8 mouse cellular contexts compared by ENCODE assay signal in genomic region chr13:101768630-101768991, GRCm38 (mm10). TPM values are rescaled to one million over a fixed set of nuclear protein-coding genes. Genes with fewer than 3 reads are reported as not detected.
DNase-seq lines count a peak whose midpoint lies in the region; ATAC-seq and TF ChIP-seq lines count a peak whose summit lies in the region.

No protein-coding gene starts in this region.

- peaks cover 25% of the 10 kb centered on the region for H3K4me1 ChIP-seq in heart, embryonic 12.5 days (replicated peaks)
- peaks cover 11% of the 10 kb centered on the region; the same call in 1 of the 2 replicates for H3K4me1 ChIP-seq in kidney, postnatal 0 days (replicated peaks; ENCODE audit: insufficient read depth, low read length)
- H3K4me1 ChIP-seq in liver, adult 2 months (ENCODE audit: control insufficient read depth, insufficient read depth, low read length) = peaks cover 6% of the 10 kb centered on the region
- H3K4me1 ChIP-seq in midbrain, postnatal 0 days (ENCODE audit: insufficient read depth, low read length) = peaks cover 21% of the 10 kb centered on the region; the same call in 1 of the 2 replicates

- peak; percentile 38 for ATAC-seq in erythroid progenitor cell, adult 5-6 weeks (replicated peaks; ENCODE audit: low FRiP score, poor library complexity, severe bottlenecking)
- no peak; the same call in 1 of the 2 replicates for ATAC-seq in heart, embryonic 12.5 days (ENCODE audit: insufficient number of reproducible peaks, low FRiP score)
- ATAC-seq in kidney, postnatal 0 days (replicated peaks; ENCODE audit: low FRiP score, low read depth) = peak; percentile 64
- peak; percentile 44 for ATAC-seq in midbrain, postnatal 0 days (ENCODE audit: low FRiP score)

- TF ChIP-seq POLR2A in liver, adult 2 months (IDR thresholded peaks at IDR 0.05; ENCODE audit: extremely low read depth, insufficient read depth, low read length) = 0 out of 2 replicates have a peak, but pooled peaks have one; percentile 8

- no peaks in the 10 kb centered on the region for H3K27me3 ChIP-seq in heart, embryonic 12.5 days (replicated peaks)
- no peaks in the 10 kb centered on the region for H3K27me3 ChIP-seq in kidney, postnatal 0 days (ENCODE audit: insufficient read depth, low read length)
- H3K27me3 ChIP-seq in liver, adult 2 months (ENCODE audit: control insufficient read depth, insufficient read depth, low read length) = no peaks in the 10 kb centered on the region
- H3K27me3 ChIP-seq in midbrain, postnatal 0 days (ENCODE audit: insufficient read depth, low read length) = no peaks in the 10 kb centered on the region

- H3K4me2 ChIP-seq in heart, embryonic 12.5 days = peak overlapping the region; percentile 81
- peak overlapping the region; percentile 83 for H3K4me2 ChIP-seq in kidney, postnatal 0 days (ENCODE audit: low read length)
- peak overlapping the region; percentile 81 for H3K4me2 ChIP-seq in midbrain, postnatal 0 days (ENCODE audit: low read depth, low read length, poor library complexity, severe bottlenecking)

- H3K36me3 ChIP-seq in heart, embryonic 12.5 days = 0 out of 2 replicates have a peak, but pooled peaks cover under 1% of the 10 kb centered on the region
- H3K36me3 ChIP-seq in kidney, postnatal 0 days (ENCODE audit: insufficient read depth, low read length) = no peaks in the 10 kb centered on the region
- no peaks in the 10 kb centered on the region for H3K36me3 ChIP-seq in liver, adult 2 months (ENCODE audit: control insufficient read depth, insufficient read depth, low read length)
- no peaks in the 10 kb centered on the region for H3K36me3 ChIP-seq in midbrain, postnatal 0 days (ENCODE audit: insufficient read depth, low read length)

- peak overlapping the region; percentile 71 for H3K9ac ChIP-seq in heart, embryonic 12.5 days
- peak overlapping the region; percentile 92 for H3K9ac ChIP-seq in kidney, postnatal 0 days (ENCODE audit: low read depth, low read length)
- H3K9ac ChIP-seq in liver, adult 2 months (ENCODE audit: low read depth, low read length) = peak overlapping the region; percentile 78
- H3K9ac ChIP-seq in midbrain, postnatal 0 days (replicated peaks; ENCODE audit: low read length, poor library complexity, severe bottlenecking) = peak overlapping the region; percentile 61

- peak; percentile 78 for DNase-seq in 3T3-L1 (ENCODE audit: low read depth, low spot score)
- peak; percentile 49 to 72 for DNase-seq in adrenal gland, postnatal 4 days (ENCODE audit: low spot score in 2 of 2)
- peak; percentile 82 for DNase-seq in kidney, postnatal 0 days (ENCODE audit: low spot score)
- peak; percentile 86 for DNase-seq in liver, adult 2 months (ENCODE audit: extremely low read depth, low read depth, low spot score)
- peak; percentile 66 for DNase-seq in midbrain, postnatal 0 days (ENCODE audit: low spot score)
- DNase-seq in testis, postnatal 10 days (ENCODE audit: low spot score) = peak; percentile 80

- H3K27ac ChIP-seq in heart, embryonic 12.5 days (ENCODE audit: poor library complexity, severe bottlenecking) = peak overlapping the region; percentile 93
- peak overlapping the region; percentile 98 for H3K27ac ChIP-seq in kidney, postnatal 0 days
- H3K27ac ChIP-seq in liver, adult 2 months (replicated peaks; ENCODE audit: insufficient read depth, low read depth, low read length) = peak overlapping the region; percentile 87
- peak overlapping the region; percentile 96 for H3K27ac ChIP-seq in midbrain, postnatal 0 days (ENCODE audit: low read depth, low read length)

- under 1% methylated on average over 17 of the region's 17 CpGs for WGBS in heart, embryonic 12.5 days
- under 1% methylated on average over 17 of the region's 17 CpGs for WGBS in kidney, postnatal 0 days
- 0% methylated on average over 17 of the region's 17 CpGs for WGBS in liver, adult 2 months
- under 1% methylated on average over 17 of the region's 17 CpGs for WGBS in midbrain, postnatal 0 days

- peaks cover 24% of the 10 kb centered on the region for H3K79me2 ChIP-seq in liver, adult 2 months (ENCODE audit: control insufficient read depth, insufficient read depth, low read length)

- TF ChIP-seq CTCF in kidney, postnatal 0 days (IDR thresholded peaks at IDR 0.05; ENCODE audit: low read depth) = peak; percentile 42
- TF ChIP-seq CTCF in liver, adult 2 months (IDR thresholded peaks at IDR 0.05; ENCODE audit: low read depth, low read length) = peak; percentile 45
- TF ChIP-seq CTCF in midbrain, postnatal 0 days (IDR thresholded peaks at IDR 0.05) = peak; percentile 49

- H3K4me3 ChIP-seq in heart, embryonic 12.5 days = peak overlapping the region; percentile 77
- peak overlapping the region; percentile 94 for H3K4me3 ChIP-seq in kidney, postnatal 0 days (replicated peaks; ENCODE audit: low read depth, low read length)
- peak overlapping the region; percentile 64 for H3K4me3 ChIP-seq in liver, adult 2 months (ENCODE audit: insufficient read depth, low read depth, low read length)
- peak overlapping the region; percentile 74 for H3K4me3 ChIP-seq in midbrain, postnatal 0 days (ENCODE audit: low read depth, low read length)

- no peaks in the 10 kb centered on the region for H3K9me3 ChIP-seq in heart, embryonic 12.5 days (replicated peaks)
- H3K9me3 ChIP-seq in kidney, postnatal 0 days (replicated peaks; ENCODE audit: low read length) = no peaks in the 10 kb centered on the region
- no peaks in the 10 kb centered on the region for H3K9me3 ChIP-seq in midbrain, postnatal 0 days (ENCODE audit: low read length)

RNA-seq across cellular contexts. Expression of gene Pik3r1, which starts 0.6 kb away (rescaled TPM):
- 100 to 1,000 TPM; 122 to 130 TPM for total RNA-seq in adrenal gland, postnatal 4 days (2021)
- 119 and 126 TPM in 2 replicates for total RNA-seq in erythroid progenitor cell, adult 5-6 weeks (2015; ENCODE audit: low replicate concordance)
- total RNA-seq in erythroid progenitor cell, adult 5-6 weeks (2017; ENCODE audit: low replicate concordance) = 173 and 241 TPM in 2 replicates
- 14.8 and 18.1 TPM in 2 replicates for polyA plus RNA-seq in heart, embryonic 12.5 days (2016; fragmentation: Nextera tagmentation; extraction: Ambion mirVana)
- 30.3 and 35.8 TPM in 2 replicates for polyA plus RNA-seq in kidney, postnatal 0 days (2015; fragmentation: Nextera tagmentation; extraction: Ambion mirVana)
- 35.5 and 38.4 TPM in 2 replicates for total RNA-seq in liver, adult 2 months (2014; rRNA removed)
- 11.9 and 12.2 TPM in 2 replicates for polyA plus RNA-seq in liver, adult 2 months (2012; rRNA removed)
- total RNA-seq in midbrain, postnatal 0 days (2014; rRNA removed) = 99.2 and 116 TPM in 2 replicates
- 43.0 and 54.4 TPM in 2 replicates for polyA plus RNA-seq in midbrain, postnatal 0 days (2015; fragmentation: Nextera tagmentation; extraction: Ambion mirVana)
